Mouse (Mus musculus) CH12.LX (cell line): ENCODE measurements around the gene Shld1. TPM values are rescaled to one million over a fixed set of nuclear protein-coding genes. Genes with fewer than 3 reads are reported as not detected.
A peak's percentile ranks its signal among the peaks of the same experiment; 100 is the strongest.

Experiments
- DNase-seq: peaks from one replicate; pipeline ENCODE4 v3.0.0-alpha.2; 2013; ENCODE audit errors: extremely low read depth
- H3K27ac ChIP-seq: 2 replicates; pipeline ENCODE4 v1.5.1; 2012; ENCODE audit warnings: low read depth, mild to moderate bottlenecking, control low read depth, moderate library complexity; ENCODE audit not compliant: insufficient read depth
- H3K27me3 ChIP-seq: replicated peaks from 2 replicates; pipeline ENCODE3; 2012; ENCODE audit warnings: inconsistent platforms
- H3K36me3 ChIP-seq, 2 experiments: replicated peaks in 1 of 2; 2 replicates each; pipeline versions ENCODE3 to v1.6.1; 2012; ENCODE audit warnings: inconsistent platforms in 1 of 2, low read length in 1 of 2, mild to moderate bottlenecking in 1 of 2, mixed read lengths in 1 of 2, moderate library complexity in 1 of 2; ENCODE audit not compliant: control insufficient read depth in 1 of 2, insufficient read depth in 1 of 2
- H3K4me1 ChIP-seq, 2 experiments: 2 replicates each; pipeline ENCODE4 v1.6.1; 2012; ENCODE audit warnings: inconsistent platforms in 1 of 2, moderate library complexity in 1 of 2; ENCODE audit not compliant: insufficient read depth in 2 of 2, control insufficient read depth in 1 of 2
- H3K4me2 ChIP-seq: 2 replicates; pipeline ENCODE4 v1.6.1; 2012; ENCODE audit warnings: low read depth, mild to moderate bottlenecking, control low read depth; ENCODE audit not compliant: poor library complexity, insufficient read depth, severe bottlenecking
- H3K4me3 ChIP-seq, 3 experiments: fragments of 150-350 bp in 1 of 3; sonication (generic) in 1 of 3; replicated peaks in 1 of 3; 2 replicates each; pipeline versions ENCODE3 to v1.5.1; 2011 to 2012; ENCODE audit warnings: low read depth in 2 of 3, low read length in 2 of 3, mild to moderate bottlenecking in 2 of 3, moderate library complexity in 2 of 3, control low read depth in 1 of 3, improper control_type of control experiment in 1 of 3, inconsistent platforms in 1 of 3, mixed read lengths in 1 of 3; ENCODE audit not compliant: poor library complexity in 1 of 3
- H3K79me2 ChIP-seq: replicated peaks from 2 replicates; pipeline ENCODE4 v1.6.1; 2012; ENCODE audit warnings: mild to moderate bottlenecking, moderate library complexity; ENCODE audit not compliant: control insufficient read depth, poor library complexity, insufficient read depth, severe bottlenecking; ENCODE audit errors: extremely low read depth
- H3K9ac ChIP-seq: 2 replicates; pipeline ENCODE4 v1.6.1; 2012; ENCODE audit warnings: low read depth, mild to moderate bottlenecking, control low read depth, moderate library complexity; ENCODE audit not compliant: insufficient read depth
- H3K9me3 ChIP-seq: replicated peaks from 2 replicates; pipeline ENCODE3; 2012; ENCODE audit warnings: low read length, inconsistent platforms, mixed read lengths
- BHLHE40 ChIP-seq: IDR thresholded peaks from 2 replicates; pipeline ENCODE4 v1.6.1; 2011; ENCODE audit warnings: mild to moderate bottlenecking, low read depth, low read length, improper control_type of control experiment
- CHD1 ChIP-seq: IDR thresholded peaks from 2 replicates; pipeline ENCODE4 v1.6.1; 2012; ENCODE audit warnings: low read depth, low read length, improper control_type of control experiment, inconsistent platforms
- CTCF ChIP-seq, 2 experiments: IDR thresholded peaks in 1 of 2; conservative IDR thresholded peaks in 1 of 2; 2 replicates each; pipeline ENCODE4 v1.5.1; 2011 to 2012; ENCODE audit warnings: low read depth in 2 of 2, low read length in 2 of 2, improper control_type of control experiment in 1 of 2, inconsistent platforms in 1 of 2, mild to moderate bottlenecking in 1 of 2, moderate library complexity in 1 of 2
- EP300 ChIP-seq: IDR thresholded peaks from 2 replicates; pipeline ENCODE4 v1.6.1; 2011; ENCODE audit warnings: low read length, improper control_type of control experiment
- ETS1 ChIP-seq: conservative IDR thresholded peaks from 2 replicates; pipeline ENCODE4 v1.6.1; 2012; ENCODE audit warnings: low read depth, mild to moderate bottlenecking, inconsistent platforms, low read length, improper control_type of control experiment, moderate library complexity
- GABPA ChIP-seq: IDR thresholded peaks from 2 replicates; pipeline ENCODE4 v1.6.1; 2012; ENCODE audit warnings: low read depth, low read length, improper control_type of control experiment, inconsistent platforms; ENCODE audit not compliant: insufficient replicate concordance
- IRF4 ChIP-seq: IDR thresholded peaks from 2 replicates; pipeline ENCODE4 v1.6.1; 2014; ENCODE audit warnings: low read depth, mild to moderate bottlenecking, inconsistent platforms, low read length, improper control_type of control experiment
- JUND ChIP-seq: conservative IDR thresholded peaks from 2 replicates; pipeline ENCODE4 v1.6.1; 2011; ENCODE audit warnings: low read depth, low read length, improper control_type of control experiment
- KAT2A ChIP-seq: IDR thresholded peaks from 2 replicates; pipeline ENCODE4 v1.6.1; 2012; ENCODE audit warnings: low read length, improper control_type of control experiment, inconsistent platforms; ENCODE audit not compliant: insufficient replicate concordance
- MAX ChIP-seq: IDR thresholded peaks from 2 replicates; pipeline ENCODE4 v1.6.1; 2011; ENCODE audit warnings: low read length, improper control_type of control experiment
- MAZ ChIP-seq: IDR thresholded peaks from 2 replicates; pipeline ENCODE4 v1.6.1; 2012; ENCODE audit warnings: low read depth, mild to moderate bottlenecking, inconsistent platforms, low read length, improper control_type of control experiment, moderate library complexity
- MEF2A ChIP-seq: IDR thresholded peaks from 2 replicates; pipeline ENCODE4 v1.6.1; 2014; ENCODE audit warnings: low read depth, mild to moderate bottlenecking, inconsistent platforms, low read length, improper control_type of control experiment, borderline replicate concordance
- MXI1 ChIP-seq: IDR thresholded peaks from 2 replicates; pipeline ENCODE4 v1.6.1; 2011; ENCODE audit warnings: mild to moderate bottlenecking, low read depth, low read length, improper control_type of control experiment
- MYC ChIP-seq: IDR thresholded peaks from 2 replicates; pipeline ENCODE4 v1.6.1; 2011; ENCODE audit warnings: low read depth, mild to moderate bottlenecking, improper control_type of control experiment, low read length
- NELFE ChIP-seq: IDR thresholded peaks from 2 replicates; pipeline ENCODE4 v1.6.1; 2011; ENCODE audit warnings: low read depth, low read length, improper control_type of control experiment
- NRF1 ChIP-seq: IDR thresholded peaks from 2 replicates; pipeline ENCODE4 v1.6.1; 2014; ENCODE audit warnings: low read depth, mild to moderate bottlenecking, inconsistent platforms, low read length, improper control_type of control experiment, moderate library complexity
- PAX5 ChIP-seq: IDR thresholded peaks from 2 replicates; pipeline ENCODE4 v1.6.1; 2012; ENCODE audit warnings: low read length, inconsistent platforms, mixed read lengths
- POLR2A ChIP-seq: IDR thresholded peaks from 2 replicates; pipeline ENCODE4 v1.6.1; 2011; ENCODE audit warnings: low read depth, mild to moderate bottlenecking, improper control_type of control experiment, low read length
- RAD21 ChIP-seq: IDR thresholded peaks from 2 replicates; pipeline ENCODE4 v1.6.1; 2011; ENCODE audit warnings: low read depth, mild to moderate bottlenecking, low read length, improper control_type of control experiment, moderate library complexity
- SIN3A ChIP-seq: IDR thresholded peaks from 2 replicates; pipeline ENCODE4 v1.6.1; 2012; ENCODE audit warnings: low read length, improper control_type of control experiment, inconsistent platforms
- TBP ChIP-seq: conservative IDR thresholded peaks from 2 replicates; pipeline ENCODE4 v1.6.1; 2011; ENCODE audit warnings: low read depth, low read length, improper control_type of control experiment
- TCF12 ChIP-seq: IDR thresholded peaks from 2 replicates; pipeline ENCODE4 v1.6.1; 2014; ENCODE audit warnings: low read depth, mild to moderate bottlenecking, inconsistent platforms, low read length, improper control_type of control experiment
- UBTF ChIP-seq: IDR thresholded peaks from 2 replicates; pipeline ENCODE4 v1.6.1; 2012; ENCODE audit warnings: low read depth, mild to moderate bottlenecking, inconsistent platforms, low read length, improper control_type of control experiment, moderate library complexity
- USF1 ChIP-seq: IDR thresholded peaks from 2 replicates; pipeline ENCODE4 v1.6.1; 2014; ENCODE audit warnings: low read depth, mild to moderate bottlenecking, inconsistent platforms, low read length, improper control_type of control experiment
- USF2 ChIP-seq: conservative IDR thresholded peaks from 2 replicates; pipeline ENCODE4 v1.6.1; 2011; ENCODE audit warnings: low read depth, low read length, improper control_type of control experiment
- ZKSCAN1 ChIP-seq: IDR thresholded peaks from 2 replicates; pipeline ENCODE4 v1.6.1; 2012; ENCODE audit warnings: low read depth, inconsistent platforms, low read length, improper control_type of control experiment, borderline replicate concordance
- ZNF384 ChIP-seq: IDR thresholded peaks from 2 replicates; pipeline ENCODE4 v1.6.1; 2012; ENCODE audit warnings: low read depth, low read length, improper control_type of control experiment, inconsistent platforms
- dilution Hi-C: fragments of 300-500 bp; cut with MboI; formaldehyde crosslinking; loops from 2 replicates; pipeline ENCODE4 v1.14.3; 2020; ENCODE audit warnings: low sequenced_read_pairs; ENCODE audit not compliant: extremely low pct_unique_long_range_greater_than_20kb, extremely low pct_ligation_motif_present
- in situ Hi-C: fragments of 300-500 bp; cut with MboI; formaldehyde crosslinking; loops from 3 replicates; pipeline ENCODE4 v1.14.3; 2019; ENCODE audit warnings: low sequenced_read_pairs, low pct_ligation_motif_present, low pct_unique_long_range_greater_than_20kb, mixed read lengths
- polyA plus RNA-seq: library from polyadenylated mRNA; unstranded; fragments of >175 nt; gene quantifications from 2 replicates; pipeline ENCODE4 v1.2.1, GENCODE M21; 2012; ENCODE audit warnings: low read depth; ENCODE audit not compliant: insufficient read length
- total RNA-seq, 2 experiments: library from RNA; depleted of rRNA; stranded (reverse); fragments of 300-350 nt in 1 of 2; fragments of >200 nt in 1 of 2; gene quantifications; 2 replicates each; pipeline ENCODE4 v1.2.3; 2012 to 2014

Shld1 gene
- total and polyA plus RNA-seq, 3 experiments: 5.7 to 12.6 (median 9.3) TPM

DNA sequence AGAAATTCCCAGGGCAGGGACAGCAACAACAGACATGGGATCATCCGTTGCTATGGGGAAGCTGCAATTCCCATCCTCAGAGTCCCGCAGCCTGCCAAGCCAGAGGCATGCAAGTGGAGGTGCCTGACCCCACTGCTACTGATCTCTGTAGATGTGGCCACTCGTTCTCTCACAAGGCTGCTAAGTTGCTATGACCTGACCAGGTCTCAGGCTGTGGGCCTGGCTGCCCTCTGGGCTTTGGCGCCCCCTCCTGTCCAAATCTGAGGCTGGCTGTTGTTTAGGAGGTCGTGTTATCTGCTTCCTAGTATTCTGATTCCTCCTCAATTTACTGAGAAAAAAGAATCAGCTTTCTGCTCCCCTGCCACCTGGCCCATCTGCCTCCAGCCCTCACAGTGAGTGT, 29.4 kb downstream of the Shld1 start (continued):
- TF ChIP-seq EP300 (no peak), UBTF (no peak), JUND (no peak), SIN3A (0 out of 2 replicates have a peak, but pooled peaks have one; percentile 48), RAD21 (peak; percentile 92), ETS1 (no peak), MXI1 (peak; percentile 68; the same call in 1 of the 2 replicates), MEF2A (no peak; the same call in 1 of the 2 replicates), ZNF384 (no peak), MAX (peak; percentile 34; the same call in 1 of the 2 replicates), CHD1 (no peak), BHLHE40 (no peak), MAZ (no peak)
- TF ChIP-seq, all 38 proteins: peak for 12

- Histone ChIP-seq H3K9me3 (no peaks in the 10 kb centered on the region), H3K9ac (no peak overlapping the region), H3K4me1 (peaks cover 16 to 42% of the 10 kb centered on the region in 2 experiments), H3K36me3 (no peaks in the 10 kb centered on the region), H3K27me3 (no peaks in the 10 kb centered on the region), H3K4me3 (no peak overlapping the region), H3K79me2 (no peaks in the 10 kb centered on the region), H3K27ac (no peak overlapping the region), H3K4me2 (no peak overlapping the region)
- TF ChIP-seq NELFE: no peak
- no peak for TF ChIP-seq USF1
- no peak for TF ChIP-seq ZNF384
- TF ChIP-seq BHLHE40: no peak
- dilution Hi-C loops (no loop called here), in situ Hi-C loops (loop anchor here (25.0 kb wide), 1 partner anchor 405 kb away; no protein-coding TSS in a partner anchor)
- no peak for DNase-seq
Measured at GRCm38 (mm10) chr2:132716901-132717536, 30.3 kb downstream of the Shld1 start.

DNA sequence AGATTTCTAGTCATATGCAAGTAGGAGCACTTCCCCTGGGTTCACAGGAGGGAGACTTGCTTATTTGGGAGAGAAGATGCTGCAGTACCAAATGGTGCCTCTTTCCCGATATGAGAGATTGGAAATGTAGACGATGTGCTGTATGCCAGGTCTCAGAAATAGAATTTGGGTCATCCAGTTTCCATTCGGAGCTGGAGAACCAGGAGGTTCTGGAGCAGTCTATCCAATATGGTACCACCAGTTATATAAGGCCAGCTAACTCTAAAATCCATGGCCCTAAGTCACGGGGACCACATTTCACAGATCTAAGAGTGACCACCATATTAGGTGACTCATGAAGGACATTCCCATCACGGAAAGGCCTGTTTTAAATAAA, 30.8 kb downstream of the Shld1 start:
- no peaks in the 10 kb centered on the region for H3K9me3 ChIP-seq
- dilution Hi-C loops: no loop called here
- no peak overlapping the region for H3K4me3 ChIP-seq
- H3K4me2 ChIP-seq: no peak overlapping the region
- H3K79me2 ChIP-seq: no peaks in the 10 kb centered on the region
- no peak for TF ChIP-seq KAT2A
- no peak for TF ChIP-seq JUND
- no peak for TF ChIP-seq PAX5
- TF ChIP-seq TCF12: no peak
- no peak for TF ChIP-seq GABPA
- TF ChIP-seq USF2: no peak
- TF ChIP-seq ZKSCAN1: no peak
- no peak for TF ChIP-seq TBP
- no peak for TF ChIP-seq MEF2A
- TF ChIP-seq MYC: no peak
- TF ChIP-seq NRF1: no peak
- no peak for TF ChIP-seq MAZ
- TF ChIP-seq MAX: no peak
- TF ChIP-seq CTCF (conservative IDR thresholded peaks at IDR 0.05 in 1 of 2, IDR thresholded peaks at IDR 0.05 in 1 of 2; ENCODE audit: low read depth in 2 of 2, low read length in 2 of 2): no peak
- no peak for TF ChIP-seq IRF4
- no peak for TF ChIP-seq CHD1
- no peak for TF ChIP-seq POLR2A
- no peak for TF ChIP-seq SIN3A
- TF ChIP-seq ETS1: no peak
- TF ChIP-seq, all 38 proteins: peak for 0
- Histone ChIP-seq H3K36me3 (peaks cover 0 to 2% of the 10 kb centered on the region in 2 experiments), H3K4me1 (peaks cover 18 to 47% of the 10 kb centered on the region in 2 experiments), H3K27ac (no peak overlapping the region), H3K27me3 (no peaks in the 10 kb centered on the region), H3K9ac (no peak overlapping the region)
- in situ Hi-C loops: loop anchor here (25.0 kb wide), 1 partner anchor 405 kb away; no protein-coding TSS in a partner anchor
- no peak for DNase-seq
